Mouse (Mus musculus) hindbrain, embryonic 12.5 days (tissue): ENCODE results near the gene Zmat3. TPM values are rescaled to one million over a fixed set of nuclear protein-coding genes. Genes with fewer than 3 reads are reported as not detected.

Source experiments
- ATAC-seq: fragments of 200-750 bp; cut with Nextera tagmentation; 2 replicates; pipeline ENCODE4 v1.8.0; 2017; ENCODE audit warnings: moderate TSS enrichment; ENCODE audit not compliant: low FRiP score
- H3K27ac ChIP-seq: fragments of 300-500 bp; sonication (generic); 2 replicates; pipeline ENCODE4 v1.5.1; 2016; ENCODE audit warnings: mild to moderate bottlenecking
- H3K27me3 ChIP-seq: fragments of 300-500 bp; sonication (generic); 2 replicates; pipeline ENCODE4 v1.6.1; 2016; ENCODE audit warnings: mild to moderate bottlenecking
- H3K36me3 ChIP-seq: fragments of 300-500 bp; sonication (generic); 2 replicates; pipeline ENCODE4 v1.6.1; 2016; ENCODE audit warnings: mild to moderate bottlenecking
- H3K4me1 ChIP-seq: fragments of 300-500 bp; sonication (generic); 2 replicates; pipeline ENCODE4 v1.6.1; 2016
- H3K4me2 ChIP-seq: fragments of 300-500 bp; sonication (generic); replicated peaks from 2 replicates; pipeline ENCODE4 v1.6.1; 2016; ENCODE audit warnings: mild to moderate bottlenecking
- H3K4me3 ChIP-seq: fragments of 300-500 bp; sonication (generic); 2 replicates; pipeline ENCODE4 v1.5.1; 2016; ENCODE audit warnings: mild to moderate bottlenecking
- H3K9ac ChIP-seq: fragments of 300-500 bp; sonication (generic); 2 replicates; pipeline ENCODE4 v1.6.1; 2016; ENCODE audit warnings: mild to moderate bottlenecking, moderate library complexity
- H3K9me3 ChIP-seq: fragments of 300-500 bp; sonication (generic); replicated peaks from 2 replicates; pipeline ENCODE4 v1.6.1; 2016; ENCODE audit warnings: mild to moderate bottlenecking
- WGBS: fragments of 180-500 bp; shearing (Covaris S2); methylation state at CpG from one replicate; pipeline ENCODE4 v1.1.7; 2016; 5-methylcytosine and 5-hydroxymethylcytosine counted together
- polyA plus RNA-seq: library from polyadenylated mRNA; unstranded; fragments of >200 nt; fragmentation: Nextera tagmentation; extraction: Ambion mirVana; gene quantifications from 2 replicates; pipeline ENCODE4 v1.2.1, GENCODE M21; 2016

Zmat3 gene
- polyA plus RNA-seq, 1 experiment from 2014 or later: 9.4 TPM

DNA sequence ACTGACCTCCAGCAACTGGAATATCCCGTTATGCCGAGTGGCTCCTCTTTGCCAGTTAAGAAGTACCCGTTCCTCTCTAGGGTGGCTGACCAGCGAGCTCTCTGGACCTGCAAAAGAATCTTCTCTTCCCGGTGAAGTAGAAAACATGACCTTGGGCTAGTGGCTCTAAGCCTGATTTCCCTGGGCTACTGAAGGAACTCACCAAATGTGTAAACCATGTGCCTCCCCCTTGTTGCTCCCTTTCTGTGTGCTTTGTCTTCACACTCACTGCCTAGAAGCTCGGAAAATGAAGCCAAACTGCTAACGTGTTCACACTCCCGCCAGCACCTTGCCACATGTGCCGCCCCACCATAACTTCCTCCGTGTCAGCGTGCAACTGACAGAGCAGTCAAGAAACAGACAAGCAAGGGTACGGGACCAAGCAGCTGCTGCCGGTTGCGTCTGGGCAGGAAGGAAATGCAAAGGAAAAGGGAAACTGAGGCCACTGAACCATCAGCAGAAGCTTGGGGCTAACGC, 47.9 kb downstream of the Zmat3 start:
- Histone ChIP-seq H3K4me1 (no peaks in the 10 kb centered on the region), H3K4me2 (no peak overlapping the region), H3K27ac (no peak overlapping the region), H3K9ac (no peak overlapping the region), H3K4me3 (no peak overlapping the region), H3K36me3 (no peaks in the 10 kb centered on the region), H3K9me3 (no peaks in the 10 kb centered on the region), H3K27me3 (peaks cover 4% of the 10 kb centered on the region; the same call in 1 of the 2 replicates)
- WGBS: 67% methylated on average over 15 of the region's 15 CpGs
- no peak for ATAC-seq

- Histone ChIP-seq H3K4me3 (no peak overlapping the region), H3K27ac (no peak overlapping the region), H3K27me3 (peaks cover 4% of the 10 kb centered on the region; the same call in 1 of the 2 replicates), H3K9me3 (no peaks in the 10 kb centered on the region), H3K4me1 (no peaks in the 10 kb centered on the region), H3K4me2 (no peak overlapping the region), H3K36me3 (no peaks in the 10 kb centered on the region), H3K9ac (no peak overlapping the region)
- 24% methylated on average over 12 of the region's 12 CpGs for WGBS
- peak; percentile 64; the same call in 1 of the 2 replicates for ATAC-seq
Observed at GRCm38 (mm10) chr3:32317165-32317900, 48.5 kb downstream of the Zmat3 start.

GRCm38 (mm10) chr3:32314746-32315145, 51.1 kb downstream of the Zmat3 start:
- H3K27me3 ChIP-seq: peaks cover 4% of the 10 kb centered on the region; the same call in 1 of the 2 replicates
- H3K9me3 ChIP-seq: no peaks in the 10 kb centered on the region
- H3K27ac ChIP-seq: no peak overlapping the region
- no peak for ATAC-seq
- no peak overlapping the region for H3K4me2 ChIP-seq
- H3K4me1 ChIP-seq: no peaks in the 10 kb centered on the region
- H3K36me3 ChIP-seq: no peaks in the 10 kb centered on the region
- 96% methylated on average over 4 of the region's 4 CpGs for WGBS
- H3K9ac ChIP-seq: no peak overlapping the region
- no peak overlapping the region for H3K4me3 ChIP-seq

DNA sequence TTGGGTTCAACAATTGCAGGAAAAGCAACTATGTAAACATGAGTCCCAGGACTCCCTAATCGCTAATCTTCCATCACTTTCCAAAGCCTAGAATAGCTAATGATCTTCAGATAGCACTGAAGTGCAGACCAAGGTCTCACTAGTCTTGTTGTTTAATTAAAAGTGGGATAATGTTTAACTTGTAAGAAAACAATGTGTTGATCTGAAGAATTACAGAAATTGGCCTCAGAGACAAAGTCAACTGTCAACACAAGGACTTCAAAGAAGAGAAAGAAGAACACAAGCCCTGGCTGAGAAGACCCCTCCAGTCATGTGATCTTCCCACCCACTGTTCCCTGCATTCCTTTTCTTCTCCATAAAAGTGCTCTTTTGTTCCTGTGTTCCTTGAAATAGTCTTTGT, 61.6 kb downstream of the Zmat3 start:
- WGBS: 50% methylated on average over 1 of the region's 1 CpGs
- Histone ChIP-seq H3K36me3 (no peaks in the 10 kb centered on the region), H3K4me1 (no peaks in the 10 kb centered on the region), H3K27me3 (no peaks in the 10 kb centered on the region), H3K4me2 (no peak overlapping the region), H3K9me3 (no peaks in the 10 kb centered on the region), H3K27ac (no peak overlapping the region), H3K9ac (no peak overlapping the region), H3K4me3 (no peak overlapping the region)
- ATAC-seq: no peak

GRCm38 (mm10) chr3:32292001-32292400, 73.8 kb downstream of the Zmat3 start:
- H3K36me3 ChIP-seq: no peaks in the 10 kb centered on the region
- 38% methylated on average over 4 of the region's 4 CpGs for WGBS
- ATAC-seq: no peak
- no peak overlapping the region for H3K27ac ChIP-seq
- H3K9ac ChIP-seq: no peak overlapping the region
- no peak overlapping the region for H3K4me2 ChIP-seq
- no peak overlapping the region for H3K4me3 ChIP-seq
- H3K27me3 ChIP-seq: no peaks in the 10 kb centered on the region
- H3K4me1 ChIP-seq: no peaks in the 10 kb centered on the region
- no peaks in the 10 kb centered on the region for H3K9me3 ChIP-seq

Other genes starting within 250 kb of the Zmat3 start
- gene Pik3ca, start 31.7 kb upstream of the Zmat3 start, polyA plus RNA-seq: 12.7 and 14.2 TPM in 2 replicates
- gene Kcnmb3, start 126.2 kb upstream of the Zmat3 start, polyA plus RNA-seq: 0.12 and 0.13 TPM in 2 replicates
- 40.9 and 43.9 TPM in 2 replicates for gene Zfp639, start 144.2 kb upstream of the Zmat3 start, polyA plus RNA-seq
- gene Mfn1, start 163.5 kb upstream of the Zmat3 start, polyA plus RNA-seq: 48.4 and 55.3 TPM in 2 replicates